Mouse (Mus musculus) liver, embryonic 16.5 days (tissue): ENCODE measurements around the gene Otulinl. TPM values are rescaled to one million over a fixed set of nuclear protein-coding genes. Genes with fewer than 3 reads are reported as not detected.

Experiments used
- ATAC-seq: fragments of 200-750 bp; cut with Nextera tagmentation; 2 replicates; pipeline ENCODE4 v1.8.0; 2017; ENCODE audit warnings: low read depth, mild to moderate bottlenecking, moderate number of reproducible peaks, moderate library complexity
- H3K27ac ChIP-seq: fragments of 300-500 bp; sonication (generic); 2 replicates; pipeline ENCODE4 v1.5.1; 2014; ENCODE audit warnings: mild to moderate bottlenecking, low read length
- H3K27me3 ChIP-seq: fragments of 300-500 bp; sonication (generic); 2 replicates; pipeline ENCODE4 v1.6.1; 2014; ENCODE audit warnings: low read depth, low read length, mixed read lengths; ENCODE audit not compliant: control insufficient read depth, insufficient read depth
- H3K36me3 ChIP-seq: fragments of 300-500 bp; sonication (generic); 2 replicates; pipeline ENCODE4 v1.6.1; 2014; ENCODE audit warnings: mild to moderate bottlenecking; ENCODE audit not compliant: control insufficient read depth, insufficient read depth
- H3K4me1 ChIP-seq: fragments of 300-500 bp; sonication (generic); 2 replicates; pipeline ENCODE4 v1.6.1; 2014; ENCODE audit warnings: low read depth, low read length, mixed read lengths; ENCODE audit not compliant: control insufficient read depth
- H3K4me2 ChIP-seq: fragments of 300-500 bp; sonication (generic); 2 replicates; pipeline ENCODE4 v1.6.1; 2014; ENCODE audit warnings: low read depth, low read length, mixed read lengths
- H3K4me3 ChIP-seq: fragments of 300-500 bp; sonication (generic); 2 replicates; pipeline ENCODE4 v1.5.1; 2014; ENCODE audit warnings: low read depth, mild to moderate bottlenecking, low read length
- H3K9ac ChIP-seq: fragments of 300-500 bp; sonication (generic); 2 replicates; pipeline ENCODE4 v1.6.1; 2014; ENCODE audit warnings: low read depth, low read length
- H3K9me3 ChIP-seq: fragments of 300-500 bp; sonication (generic); replicated peaks from 2 replicates; pipeline ENCODE4 v1.6.1; 2016; ENCODE audit warnings: low read length; ENCODE audit not compliant: control insufficient read depth
- WGBS: fragments of 180-500 bp; shearing (Covaris S2); extraction: QIAGEN DNeasy Blood & Tissue Kit; methylation state at CpG from one replicate; pipeline ENCODE4 v1.1.7; 2014; ENCODE audit not compliant: insufficient replicate concordance; 5-methylcytosine and 5-hydroxymethylcytosine counted together
- polyA plus RNA-seq: library from polyadenylated mRNA; unstranded; fragments of >200 nt; fragmentation: Nextera tagmentation; extraction: Ambion mirVana; gene quantifications from 2 replicates; pipeline ENCODE4 v1.2.1, GENCODE M21; 2015

Gene Otulinl
- polyA plus RNA-seq, 1 experiment from 2014 or later, result 9.5 TPM

DNA sequence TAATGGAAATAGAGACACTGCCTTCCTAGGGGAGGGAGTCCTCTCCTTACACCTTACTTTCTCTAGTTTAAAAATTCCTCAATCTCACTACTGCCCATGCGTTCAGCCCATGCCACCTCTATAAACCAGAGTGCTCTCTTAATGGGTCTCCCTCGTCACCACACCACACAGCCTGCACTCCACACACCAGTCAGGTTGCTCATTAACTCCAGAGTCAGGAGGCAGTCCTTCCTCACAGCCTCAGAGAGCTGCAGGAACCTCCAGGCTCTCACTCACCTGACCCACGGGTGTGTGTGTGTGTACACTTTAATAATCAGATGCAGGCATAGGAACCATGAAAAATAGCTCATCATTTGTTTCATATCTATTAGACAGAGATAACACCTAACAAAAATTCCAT lies 61.7 kb downstream of the Otulinl start:
- Histone ChIP-seq H3K27ac (peak overlapping the region; percentile 7; the same call in 1 of the 2 replicates), H3K36me3 (peaks cover 10% of the 10 kb centered on the region)
- WGBS, result 54% methylated on average over 3 of the region's 3 CpGs

DNA sequence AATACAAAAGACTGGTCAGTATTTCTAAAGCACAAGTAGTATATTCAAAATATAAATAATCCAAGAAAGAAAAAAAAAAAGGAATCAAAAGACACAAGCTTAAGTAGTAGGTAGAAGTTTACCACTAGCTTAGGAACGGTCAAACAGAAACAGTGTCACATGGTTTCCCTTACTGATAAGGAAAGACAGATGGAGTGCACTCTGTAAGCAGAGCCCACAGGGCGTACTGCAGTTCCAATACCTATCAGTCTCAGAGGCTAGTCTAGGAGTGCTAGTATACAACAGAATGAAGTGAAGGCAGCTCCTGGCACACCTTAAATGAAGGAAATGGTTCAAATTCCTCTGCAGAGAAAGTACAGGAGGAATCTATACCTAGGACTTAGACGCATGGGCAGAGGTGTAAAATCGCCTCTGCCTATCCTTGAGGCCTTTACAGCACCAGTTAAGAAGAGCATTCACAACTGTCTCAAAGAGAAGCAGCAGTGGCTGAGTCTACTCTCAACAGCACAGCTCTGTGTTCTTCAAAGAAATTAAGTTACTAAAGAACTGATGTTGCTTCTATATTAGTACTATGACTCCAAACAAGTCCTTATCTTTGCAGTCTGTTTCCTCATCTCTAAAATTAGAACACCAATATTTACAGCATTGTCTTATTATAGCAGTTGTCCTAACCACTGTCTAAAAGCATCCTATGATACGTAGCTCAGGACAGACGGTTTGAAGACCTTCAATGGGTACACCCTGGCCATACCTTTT lies 62.4 kb downstream of the Otulinl start:
- 30% methylated on average over 6 of the region's 6 CpGs for WGBS
- no peaks in the 10 kb centered on the region for H3K27me3 ChIP-seq
- no peak overlapping the region for H3K4me3 ChIP-seq
- no peak overlapping the region; the same call in 1 of the 2 replicates for H3K4me2 ChIP-seq
- peak; percentile 84 for ATAC-seq
- H3K36me3 ChIP-seq, result peaks cover 10% of the 10 kb centered on the region
- peak overlapping the region; percentile 7; the same call in 1 of the 2 replicates for H3K27ac ChIP-seq
- no peak overlapping the region for H3K9ac ChIP-seq
- H3K4me1 ChIP-seq, result peaks cover 9% of the 10 kb centered on the region
- no peaks in the 10 kb centered on the region for H3K9me3 ChIP-seq

More for the DNA sequence above, 61.7 kb downstream of the Otulinl start:
- no peak overlapping the region for H3K9ac ChIP-seq
- H3K4me2 ChIP-seq, result no peak overlapping the region
- H3K27me3 ChIP-seq, result no peaks in the 10 kb centered on the region
- ATAC-seq, result peak; percentile 73
- H3K9me3 ChIP-seq, result no peaks in the 10 kb centered on the region
- H3K4me1 ChIP-seq, result peaks cover 14% of the 10 kb centered on the region
- H3K4me3 ChIP-seq, result no peak overlapping the region

DNA sequence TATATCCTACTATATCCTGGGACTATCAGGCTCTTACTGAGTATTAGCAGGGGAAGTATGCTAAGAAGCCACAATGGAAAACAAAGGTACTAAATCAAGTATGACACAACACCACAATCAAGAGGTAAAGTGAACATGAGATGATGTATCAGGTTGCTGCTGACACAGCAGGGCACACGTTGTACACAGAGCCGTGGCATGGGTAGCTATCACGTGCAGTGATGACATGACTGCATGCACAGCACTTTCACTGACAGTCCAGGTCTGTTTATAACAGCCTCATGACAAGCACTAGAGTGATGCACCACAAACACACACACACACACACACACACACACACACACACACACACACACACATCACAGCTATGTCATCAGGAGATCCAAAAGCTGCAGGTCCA lies 64.2 kb downstream of the Otulinl start:
- Histone ChIP-seq H3K27ac (no peak overlapping the region), H3K9ac (no peak overlapping the region), H3K4me1 (peaks cover 9% of the 10 kb centered on the region), H3K36me3 (peaks cover 8% of the 10 kb centered on the region), H3K4me2 (no peak overlapping the region), H3K9me3 (no peaks in the 10 kb centered on the region), H3K27me3 (no peaks in the 10 kb centered on the region), H3K4me3 (no peak overlapping the region)
- 78% methylated on average over 3 of the region's 3 CpGs for WGBS
- ATAC-seq, result no peak

DNA sequence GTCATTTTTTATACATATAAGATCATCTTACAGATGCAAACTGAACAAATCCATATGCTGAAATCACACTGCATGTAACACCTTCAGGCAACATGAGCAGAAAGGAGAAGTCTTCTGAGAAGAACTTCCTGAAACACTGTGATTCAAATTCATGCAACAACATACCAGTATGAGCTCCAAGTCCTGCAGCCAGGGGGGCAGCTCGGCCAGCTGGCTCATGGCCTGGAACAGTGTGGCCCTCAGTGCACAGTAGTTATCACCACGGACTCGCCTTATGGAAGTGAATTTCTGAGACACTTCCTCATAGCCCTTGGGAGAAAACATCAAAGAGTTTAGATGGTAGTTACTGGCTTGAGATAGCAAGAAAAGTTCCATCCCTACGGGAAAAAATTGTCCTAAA lies 65.2 kb downstream of the Otulinl start:
- H3K4me2 ChIP-seq, result no peak overlapping the region
- H3K36me3 ChIP-seq, result peaks cover 12% of the 10 kb centered on the region
- H3K27ac ChIP-seq, result no peak overlapping the region
- H3K4me1 ChIP-seq, result peaks cover 9% of the 10 kb centered on the region
- H3K4me3 ChIP-seq, result no peak overlapping the region
- no peak for ATAC-seq
- no peaks in the 10 kb centered on the region for H3K27me3 ChIP-seq
- 71% methylated on average over 4 of the region's 4 CpGs for WGBS
- H3K9ac ChIP-seq, result no peak overlapping the region
- no peaks in the 10 kb centered on the region for H3K9me3 ChIP-seq

DNA sequence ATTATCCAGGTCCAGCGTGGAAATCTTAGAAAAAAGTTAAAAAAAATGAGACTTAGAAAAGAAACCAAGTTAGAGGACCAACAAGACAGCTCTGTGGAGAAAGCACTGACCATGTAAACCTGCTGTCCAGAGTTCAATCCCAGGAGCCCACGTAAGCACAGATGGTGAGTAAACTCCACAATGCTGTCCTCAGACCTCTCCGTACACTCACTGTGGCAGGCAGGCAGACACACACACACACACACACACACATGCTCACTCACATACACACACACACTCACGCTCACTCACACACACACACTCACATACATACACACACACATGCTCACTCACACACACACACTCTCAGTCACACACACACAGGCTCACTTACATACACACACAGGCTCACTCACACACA lies 68.1 kb downstream of the Otulinl start:
- Histone ChIP-seq H3K27me3 (no peaks in the 10 kb centered on the region), H3K9me3 (no peaks in the 10 kb centered on the region), H3K4me1 (no peaks in the 10 kb centered on the region), H3K4me2 (no peak overlapping the region), H3K4me3 (no peak overlapping the region), H3K9ac (no peak overlapping the region), H3K27ac (no peak overlapping the region), H3K36me3 (peaks cover 16% of the 10 kb centered on the region)
- WGBS, result 78% methylated on average over 4 of the region's 4 CpGs
- ATAC-seq, result peak; percentile 67

DNA sequence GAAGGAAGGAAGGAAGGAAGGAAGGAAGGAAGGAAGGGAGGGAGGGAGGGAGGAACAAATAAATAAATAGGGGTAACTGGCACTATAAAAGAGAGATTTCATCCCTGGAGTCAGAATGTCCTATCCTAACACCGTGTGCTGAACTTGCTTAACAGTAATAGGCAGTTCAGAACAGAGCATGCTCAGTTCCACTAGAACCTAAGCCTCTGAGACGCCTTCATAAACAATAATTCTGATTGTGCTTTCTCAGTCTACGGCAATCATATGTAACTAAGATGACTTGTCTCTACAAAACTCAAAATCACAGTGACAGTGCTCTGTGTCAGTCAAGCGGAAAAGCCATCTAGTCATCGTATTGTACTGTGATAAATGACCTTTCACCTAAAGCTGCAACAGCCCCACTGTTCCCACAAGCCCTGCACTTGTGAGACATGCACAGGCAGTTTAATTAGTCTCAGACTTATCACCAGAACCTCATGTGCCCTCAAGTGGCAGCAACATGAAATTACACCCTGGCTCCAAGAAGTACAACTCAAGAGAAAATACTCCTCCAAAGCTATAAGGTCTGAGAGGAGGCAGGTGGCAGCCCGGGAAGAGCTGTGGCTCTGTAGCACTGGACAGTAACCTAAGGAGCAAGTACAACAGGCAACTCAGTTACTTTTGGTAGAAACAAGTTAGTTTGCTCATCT lies 68.7 kb downstream of the Otulinl start:
- Histone ChIP-seq H3K4me2 (no peak overlapping the region), H3K4me1 (no peaks in the 10 kb centered on the region), H3K27me3 (no peaks in the 10 kb centered on the region), H3K9ac (no peak overlapping the region), H3K9me3 (no peaks in the 10 kb centered on the region), H3K4me3 (no peak overlapping the region), H3K36me3 (peaks cover 16% of the 10 kb centered on the region), H3K27ac (no peak overlapping the region)
- 45% methylated on average over 6 of the region's 6 CpGs for whole genome bisulfite sequencing
- peak; percentile 43; the same call in 1 of the 2 replicates for ATAC-seq

DNA sequence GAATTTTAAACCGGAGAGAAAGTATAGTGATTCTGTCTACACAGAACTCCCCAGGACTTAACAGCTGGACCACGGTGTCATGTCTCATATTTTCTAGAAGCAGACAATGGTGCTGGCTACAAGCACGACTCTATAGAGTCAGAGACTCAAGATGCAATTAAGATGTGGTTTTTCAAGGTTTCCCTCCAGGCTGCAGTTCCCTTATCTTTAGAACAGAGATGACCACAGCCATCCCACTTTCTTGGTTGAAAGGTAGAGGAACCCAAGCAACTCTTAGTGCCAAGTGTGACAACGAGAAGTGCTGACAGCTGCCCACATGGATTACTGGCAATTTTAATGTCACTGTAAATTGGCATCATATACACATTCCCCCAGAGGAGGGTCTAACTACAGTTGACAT lies 71.8 kb downstream of the Otulinl start:
- Histone ChIP-seq H3K4me1 (peaks cover 3% of the 10 kb centered on the region), H3K4me2 (no peak overlapping the region), H3K27me3 (no peaks in the 10 kb centered on the region), H3K36me3 (peaks cover 15% of the 10 kb centered on the region), H3K4me3 (no peak overlapping the region), H3K9ac (no peak overlapping the region), H3K9me3 (no peaks in the 10 kb centered on the region), H3K27ac (no peak overlapping the region)
- ATAC-seq, result no peak
- WGBS, result 38% methylated on average over 4 of the region's 4 CpGs

DNA sequence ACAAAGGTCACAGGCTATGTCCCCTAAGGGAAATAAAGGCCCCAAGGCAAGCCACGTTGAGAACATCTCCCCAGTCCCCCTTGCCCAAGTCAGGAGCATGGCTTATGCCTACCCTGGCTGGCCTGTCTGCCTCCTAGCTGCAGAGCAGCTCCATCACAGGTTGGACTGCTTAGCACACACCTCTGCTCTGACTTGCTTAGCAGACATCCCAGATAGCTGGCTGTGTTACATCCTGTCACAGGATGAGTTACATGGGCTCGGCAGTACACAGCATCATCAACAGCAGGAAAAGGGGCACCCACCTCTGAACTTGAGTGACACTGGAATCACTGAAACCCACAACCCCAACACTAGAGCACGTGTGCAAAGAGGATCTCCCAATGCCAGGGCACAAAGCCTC lies 76.1 kb downstream of the Otulinl start:
- ATAC-seq, result no peak; the same call in 1 of the 2 replicates
- Histone ChIP-seq H3K4me1 (peaks cover 3% of the 10 kb centered on the region), H3K4me2 (no peak overlapping the region), H3K27me3 (no peaks in the 10 kb centered on the region), H3K27ac (no peak overlapping the region), H3K4me3 (no peak overlapping the region), H3K36me3 (peaks cover 7% of the 10 kb centered on the region), H3K9ac (no peak overlapping the region), H3K9me3 (no peaks in the 10 kb centered on the region)
- 65% methylated on average over 3 of the region's 3 CpGs for WGBS
